Mouse (Mus musculus) gastrocnemius, postnatal 14 days (tissue): ENCODE measurements around the gene Slc25a39. TPM values are rescaled to one million over a fixed set of nuclear protein-coding genes. Genes with fewer than 3 reads are reported as not detected.

ENCODE experiments used
- DNase-seq: peaks from one replicate; pipeline ENCODE4 v3.0.0; 2021; ENCODE audit warnings: mixed read lengths
- intact Hi-C: fragments of 180-260 bp; cut with DNase I; formaldehyde crosslinking; loops from one replicate; pipeline ENCODE4 v1.15.1; 2025; ENCODE audit warnings: low total_unique reads
- total RNA-seq, 2 experiments: library from RNA; stranded (reverse); gene quantifications; 2 replicates each; pipeline ENCODE4 v1.2.3; 2021

Gene Slc25a39
- total RNA-seq, 2 experiments from 2014 or later, result 46.6 to 48.9 TPM

DNA sequence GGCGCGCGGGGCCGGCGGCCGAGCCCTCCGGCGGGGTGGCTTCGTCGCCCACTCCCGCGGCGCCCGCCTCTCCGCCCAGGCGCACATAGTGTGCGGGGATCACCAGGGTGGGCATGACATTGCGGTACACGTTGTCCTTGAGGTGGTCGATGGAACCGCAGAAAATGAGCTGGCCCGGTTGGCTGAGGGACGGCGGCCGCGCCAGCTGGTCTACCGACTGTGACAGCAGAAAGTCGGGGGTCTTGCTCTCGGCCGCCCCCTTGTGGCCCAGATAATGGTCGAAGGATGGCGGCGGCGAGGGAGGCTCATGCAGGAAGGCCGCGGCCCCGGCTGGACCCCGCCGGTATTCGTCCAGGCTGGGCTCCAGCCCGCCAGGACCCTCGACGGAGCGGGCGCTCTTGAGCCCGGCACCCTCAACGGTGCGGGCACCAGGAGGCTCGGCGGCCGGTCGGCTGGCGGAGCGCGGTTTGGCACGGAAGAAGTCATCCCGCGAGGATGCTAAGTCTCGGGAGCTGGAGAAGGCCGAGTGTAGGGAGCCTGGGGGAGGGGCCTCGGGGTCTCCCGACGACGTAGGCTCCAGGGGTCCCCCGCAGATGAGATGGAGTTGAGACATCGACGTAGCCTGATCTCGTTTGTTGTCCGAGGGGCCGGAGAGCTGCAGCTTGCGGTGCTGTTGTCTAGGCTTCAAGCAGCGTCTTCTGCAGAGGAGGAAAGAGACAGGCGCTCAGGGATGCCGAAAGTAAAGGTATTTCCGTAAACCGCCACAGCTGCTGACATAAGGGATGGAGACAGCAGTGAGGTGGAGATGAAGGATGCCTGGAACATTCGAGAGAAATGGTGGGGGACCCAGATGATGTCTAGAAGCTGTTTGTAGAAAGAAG is 30.7 kb upstream of the Slc25a39 start:
- intact Hi-C loops, result loop anchor here (5.0 kb wide), 1 partner anchor 131 kb away; no protein-coding TSS in a partner anchor
- DNase-seq, result peak; percentile 88

DNA sequence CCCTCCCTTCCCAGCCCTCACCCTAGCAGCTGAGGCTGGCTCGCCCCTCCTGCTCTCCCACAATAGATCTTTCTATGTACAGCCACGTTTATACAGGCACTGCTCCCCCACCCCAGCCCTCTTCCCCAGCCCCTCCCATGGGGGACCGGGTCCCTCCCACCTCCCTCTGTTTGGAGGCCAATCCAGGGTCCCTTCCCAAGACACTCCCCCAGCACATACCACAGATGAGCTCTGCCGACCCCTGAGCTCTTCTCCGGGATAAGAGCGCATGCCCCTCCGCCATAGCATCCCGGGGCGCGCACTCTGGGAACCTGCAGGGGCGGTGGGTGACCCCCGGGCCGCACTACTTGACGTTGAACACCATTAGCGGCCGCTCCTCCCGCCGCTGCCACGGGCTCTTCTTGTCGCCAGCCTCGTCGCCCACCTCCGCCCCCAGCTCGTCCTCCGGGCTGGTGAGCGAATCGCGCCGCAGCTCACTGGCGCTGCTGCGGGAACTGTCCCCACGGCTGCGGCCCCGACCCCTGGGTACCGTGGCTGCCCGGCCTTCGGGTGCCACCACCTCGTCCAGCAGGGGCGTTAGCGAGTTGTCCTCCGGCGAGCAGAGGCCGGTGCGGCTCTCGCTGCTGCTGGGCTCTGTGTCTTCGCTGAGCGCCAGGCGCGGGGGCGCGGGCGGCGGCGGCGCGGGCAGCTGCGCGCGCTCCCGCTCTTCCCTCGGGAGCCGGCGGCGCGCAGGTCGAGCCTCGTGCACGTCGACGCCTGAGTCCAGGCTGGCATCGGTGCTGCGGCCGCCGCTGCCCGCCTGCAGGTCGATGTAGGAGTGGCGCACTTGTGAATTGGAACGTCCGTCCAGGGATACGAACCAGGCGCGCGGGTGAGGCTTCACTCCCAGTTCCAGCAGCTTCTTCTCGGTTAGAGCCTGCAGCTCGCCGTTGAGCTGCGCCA is 29.6 kb upstream of the Slc25a39 start:
- intact Hi-C loops, result loop anchor here (5.0 kb wide), 1 partner anchor 130 kb away; no protein-coding TSS in a partner anchor

DNA sequence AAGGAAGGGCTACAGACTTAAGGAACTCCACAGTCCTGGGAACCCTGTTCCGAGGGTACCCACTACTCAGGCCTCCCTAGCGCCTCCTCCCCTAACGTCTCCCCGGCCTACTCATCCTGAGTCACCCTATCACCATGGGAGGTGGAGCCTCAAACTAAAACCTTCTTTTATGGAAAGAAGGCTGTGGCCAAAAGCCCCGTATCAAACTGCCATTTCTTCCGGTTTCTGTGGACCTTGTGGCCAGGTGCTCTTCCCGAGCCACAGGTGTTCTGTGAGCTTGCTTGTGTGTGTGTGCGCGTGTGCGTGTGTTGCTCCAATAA is 28.7 kb upstream of the Slc25a39 start:
- intact Hi-C loops, result loop anchor here (5.0 kb wide), 1 partner anchor 129 kb away; no protein-coding TSS in a partner anchor
- no peak for DNase-seq

More for the DNA sequence above, 29.6 kb upstream of the Slc25a39 start:
- peak; percentile 78 for DNase-seq

DNA sequence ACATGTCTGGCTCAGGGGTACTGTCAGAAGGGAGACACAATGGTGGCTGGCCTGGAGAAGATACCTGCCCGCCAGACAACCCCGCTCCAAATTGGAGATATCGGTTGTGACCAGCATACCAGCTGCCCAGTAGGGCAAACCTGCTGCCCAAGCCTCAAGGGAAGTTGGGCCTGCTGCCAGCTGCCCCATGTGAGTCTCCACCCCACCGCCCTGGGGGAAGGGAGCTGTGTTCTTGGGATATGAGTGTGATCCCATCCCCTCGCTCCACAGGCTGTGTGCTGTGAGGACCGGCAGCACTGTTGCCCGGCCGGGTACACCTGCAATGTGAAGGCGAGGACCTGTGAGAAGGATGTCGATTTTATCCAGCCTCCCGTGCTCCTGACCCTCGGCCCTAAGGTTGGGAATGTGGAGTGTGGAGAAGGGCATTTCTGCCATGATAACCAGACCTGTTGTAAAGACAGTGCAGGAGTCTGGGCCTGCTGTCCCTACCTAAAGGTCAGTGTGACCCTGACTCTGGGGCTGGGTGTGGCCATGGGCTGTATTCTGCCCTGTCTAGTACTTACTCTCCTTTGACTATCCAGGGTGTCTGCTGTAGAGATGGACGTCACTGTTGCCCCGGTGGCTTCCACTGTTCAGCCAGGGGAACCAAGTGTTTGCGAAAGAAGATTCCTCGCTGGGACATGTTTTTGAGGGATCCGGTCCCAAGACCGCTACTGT is 28.2 kb upstream of the Slc25a39 start:
- DNase-seq, result no peak
- intact Hi-C loops, result loop anchor here (5.0 kb wide), 1 partner anchor 129 kb away; no protein-coding TSS in a partner anchor

DNA sequence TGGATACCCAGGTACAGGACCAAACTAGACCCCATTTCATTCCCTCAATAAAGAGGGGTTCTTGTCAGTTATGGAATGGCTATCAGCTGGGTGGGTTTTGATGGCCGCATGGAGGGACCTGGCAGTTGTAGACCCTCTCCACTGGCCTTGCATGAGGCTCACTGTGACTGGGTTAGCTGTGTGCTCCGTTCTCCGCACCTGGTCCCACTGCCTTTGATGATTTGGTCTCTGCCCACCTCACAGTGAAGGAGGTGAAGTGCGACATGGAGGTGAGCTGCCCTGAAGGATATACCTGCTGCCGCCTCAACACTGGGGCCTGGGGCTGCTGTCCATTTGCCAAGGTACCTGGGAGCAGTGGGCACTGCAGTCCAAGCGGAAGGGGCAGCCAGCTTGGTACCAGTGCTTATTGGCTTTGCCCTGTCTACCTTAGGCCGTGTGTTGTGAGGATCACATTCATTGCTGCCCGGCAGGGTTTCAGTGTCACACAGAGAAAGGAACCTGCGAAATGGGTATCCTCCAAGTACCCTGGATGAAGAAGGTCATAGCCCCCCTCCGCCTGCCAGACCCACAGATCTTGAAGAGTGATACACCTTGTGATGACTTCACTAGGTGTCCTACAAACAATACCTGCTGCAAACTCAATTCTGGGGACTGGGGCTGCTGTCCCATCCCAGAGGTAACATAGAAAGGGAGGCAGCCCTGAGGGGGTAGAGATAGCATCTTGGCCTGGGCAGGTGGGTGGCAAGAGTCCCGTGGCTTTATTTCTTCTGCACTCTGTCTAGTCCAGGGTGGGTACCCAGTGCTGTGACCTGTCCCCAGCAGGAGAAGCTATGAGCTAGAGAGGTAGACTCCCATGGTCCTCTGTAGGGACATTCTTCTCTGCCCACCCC is 27.3 kb upstream of the Slc25a39 start:
- DNase-seq, result no peak

DNA sequence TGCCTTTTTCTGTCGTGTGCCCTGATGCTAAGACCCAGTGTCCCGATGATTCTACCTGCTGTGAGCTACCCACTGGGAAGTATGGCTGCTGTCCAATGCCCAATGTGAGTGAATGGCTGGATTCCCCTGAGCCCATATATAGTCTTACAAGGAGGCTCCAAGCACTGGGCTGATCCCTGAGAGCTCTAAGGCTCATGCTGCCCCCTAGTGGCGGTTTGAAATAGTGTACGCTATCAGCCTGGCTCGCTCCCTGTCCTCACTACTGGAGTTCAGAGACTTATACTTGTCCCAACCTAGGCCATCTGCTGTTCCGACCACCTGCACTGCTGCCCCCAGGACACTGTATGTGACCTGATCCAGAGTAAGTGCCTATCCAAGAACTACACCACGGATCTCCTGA is 26.7 kb upstream of the Slc25a39 start:
- DNase-seq, result peak; percentile 84
- intact Hi-C loops, result no loop called here

More for the DNA sequence above, 27.3 kb upstream of the Slc25a39 start:
- intact Hi-C loops, result loop anchor here (5.0 kb wide), 1 partner anchor 128 kb away; no protein-coding TSS in a partner anchor

DNA sequence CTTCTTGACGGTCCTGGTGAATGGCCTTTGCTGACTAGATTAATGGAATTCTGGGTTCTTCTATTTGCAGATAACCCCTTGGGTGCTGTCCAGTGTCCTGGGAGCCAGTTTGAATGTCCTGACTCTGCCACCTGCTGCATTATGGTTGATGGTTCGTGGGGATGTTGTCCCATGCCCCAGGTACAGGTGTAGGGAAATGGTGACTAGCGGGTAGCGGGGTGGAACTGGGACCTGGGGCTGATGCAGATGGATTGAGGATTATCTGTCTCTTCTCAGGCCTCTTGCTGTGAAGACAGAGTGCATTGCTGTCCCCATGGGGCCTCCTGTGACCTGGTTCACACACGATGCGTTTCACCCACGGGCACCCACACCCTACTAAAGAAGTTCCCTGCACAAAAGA is 26.1 kb upstream of the Slc25a39 start:
- intact Hi-C loops, result no loop called here
- no peak for DNase-seq

DNA sequence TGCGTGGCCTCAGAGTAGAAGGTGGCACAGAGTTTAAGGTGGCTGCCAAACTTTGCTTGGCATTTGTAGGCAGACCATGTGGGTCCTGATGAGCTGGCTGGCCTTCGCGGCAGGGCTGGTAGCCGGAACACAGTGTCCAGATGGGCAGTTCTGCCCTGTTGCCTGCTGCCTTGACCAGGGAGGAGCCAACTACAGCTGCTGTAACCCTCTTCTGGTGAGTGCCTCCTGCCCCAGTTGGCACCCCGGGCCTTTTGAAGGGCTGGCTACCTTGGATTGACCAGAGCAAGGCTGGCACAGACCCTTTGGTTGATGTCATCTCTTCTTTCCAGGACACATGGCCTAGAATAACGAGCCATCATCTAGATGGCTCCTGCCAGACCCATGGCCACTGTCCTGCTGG is 25.1 kb upstream of the Slc25a39 start:
- intact Hi-C loops, result no loop called here
- DNase-seq, result peak; percentile 82

DNA sequence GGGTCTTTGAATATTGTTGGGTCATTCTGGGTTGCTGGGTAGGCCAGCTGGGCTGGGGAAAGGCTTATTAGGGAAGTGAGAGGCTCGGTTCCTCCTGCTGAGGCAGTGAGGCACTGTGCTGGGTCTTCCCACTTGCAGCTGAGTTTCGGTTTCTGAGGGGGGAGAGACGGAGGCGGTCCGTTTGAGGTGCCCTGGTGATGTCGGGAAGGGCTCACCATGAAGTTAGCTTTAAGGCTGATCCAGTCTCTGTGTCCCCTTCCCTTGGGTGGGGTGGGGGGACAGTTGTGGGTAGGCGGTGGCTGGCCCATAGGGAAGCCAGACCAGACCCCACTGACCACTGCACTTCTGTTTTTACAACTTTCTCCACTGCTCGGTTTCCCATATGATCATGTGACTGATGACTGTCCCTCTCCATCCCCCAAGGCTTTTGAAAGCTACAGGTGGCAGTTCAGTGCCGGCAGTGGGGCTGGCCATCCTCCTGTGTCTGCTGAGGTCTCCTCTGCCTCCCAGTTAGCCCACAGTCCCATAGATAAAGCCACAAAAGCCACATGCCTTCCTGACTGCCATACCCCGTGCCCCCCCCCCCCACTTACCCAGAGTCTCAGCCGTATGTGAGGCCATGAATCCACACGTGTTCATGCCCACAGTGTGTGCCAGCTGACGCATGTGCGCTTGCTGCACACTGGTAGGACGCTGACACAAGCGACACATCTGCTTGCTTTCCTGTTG is 24.5 kb upstream of the Slc25a39 start:
- no peak for DNase-seq
- intact Hi-C loops, result no loop called here

DNA sequence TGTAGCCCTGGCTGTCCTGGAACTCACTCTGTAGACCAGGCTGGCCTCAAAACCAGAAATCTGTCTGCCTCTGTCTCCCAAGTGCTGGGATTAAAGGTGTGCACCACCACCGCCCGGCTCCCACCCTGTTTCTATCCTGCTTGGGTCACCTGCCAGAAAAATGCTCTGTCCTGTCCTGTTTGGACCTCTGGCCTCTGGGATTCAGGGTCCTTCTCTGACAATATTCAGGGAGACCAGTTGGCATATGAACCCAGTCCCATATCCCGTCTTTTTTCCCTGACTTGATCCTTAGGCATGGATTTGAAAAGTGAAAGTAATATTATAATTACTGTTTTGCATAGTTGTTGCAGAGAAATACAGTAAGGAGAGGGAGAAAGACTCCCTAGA is 24.0 kb upstream of the Slc25a39 start:
- no peak for DNase-seq
- intact Hi-C loops, result no loop called here

DNA sequence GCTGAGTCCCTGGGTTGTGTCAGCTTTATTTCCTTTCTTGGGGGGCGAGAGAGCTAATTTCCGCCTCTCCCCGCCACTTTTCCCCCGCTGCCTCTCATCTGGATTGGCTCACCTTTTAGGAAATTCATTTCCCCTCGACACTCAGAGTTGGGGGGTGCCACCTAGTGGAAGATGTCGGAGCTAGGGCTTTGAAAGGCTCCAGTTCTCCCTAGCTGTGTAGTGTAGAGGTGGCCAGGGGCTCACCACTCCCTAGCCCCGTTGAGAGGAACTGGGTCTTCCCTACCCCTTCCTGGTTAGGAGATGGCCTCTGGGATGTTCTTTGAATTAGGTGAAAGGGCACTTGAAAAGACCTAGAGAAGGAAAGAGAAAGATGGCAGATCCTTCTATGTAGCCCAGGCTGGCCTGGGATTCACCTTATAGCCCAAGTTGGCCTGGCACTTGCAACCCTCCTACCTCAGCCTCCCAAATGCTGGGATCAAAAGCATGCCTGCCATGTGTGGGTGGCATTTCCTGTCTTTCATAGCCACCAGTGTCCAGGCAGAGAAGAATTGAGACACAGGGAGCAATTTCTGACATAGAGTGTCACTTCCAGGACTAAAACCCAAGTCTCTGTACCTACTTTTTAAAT is 23.4 kb upstream of the Slc25a39 start:
- intact Hi-C loops, result no loop called here
- DNase-seq, result peak; percentile 76

DNA sequence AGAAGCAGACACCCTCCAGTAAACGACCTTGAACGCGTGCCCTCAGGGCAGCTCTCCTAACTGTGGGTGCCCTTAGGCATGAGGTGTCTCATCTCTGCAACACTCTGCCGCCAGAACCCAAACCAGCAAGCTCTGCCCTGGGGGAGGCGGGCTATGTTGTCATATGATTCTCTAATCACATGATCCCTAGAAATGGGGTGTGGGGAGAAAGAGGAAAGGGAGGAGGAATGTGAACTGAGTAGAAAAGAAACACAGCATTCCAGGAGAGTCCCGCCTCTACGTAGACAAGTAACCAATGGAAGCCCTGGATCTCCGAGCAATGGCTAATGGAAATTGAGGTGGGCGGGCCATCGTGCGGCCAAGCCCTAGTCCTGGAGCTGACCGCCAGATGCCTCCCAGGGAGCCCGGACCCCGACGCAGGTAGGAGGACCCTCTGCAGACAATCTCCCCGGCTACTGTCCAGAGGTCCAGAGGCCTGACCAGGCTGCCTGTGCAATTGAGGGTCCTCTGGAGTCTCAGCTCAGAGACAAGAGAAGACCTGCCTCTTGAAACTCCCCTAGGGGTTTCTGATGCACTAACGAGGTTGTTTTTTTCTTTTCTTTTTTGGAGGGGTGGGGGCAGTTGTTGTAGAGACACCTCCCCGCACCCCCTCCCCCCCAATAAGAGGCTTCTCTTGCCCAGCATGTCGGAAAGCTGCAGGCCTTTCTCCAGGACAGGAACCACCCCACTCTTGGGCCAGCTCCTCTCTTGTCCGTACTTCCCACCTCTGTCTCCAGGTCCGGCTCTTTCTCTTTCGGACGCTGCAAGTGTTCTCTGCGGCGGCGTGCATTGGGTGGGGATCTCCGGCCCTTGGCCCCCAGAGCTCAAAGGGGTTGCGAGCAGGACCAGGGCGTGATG is 22.6 kb upstream of the Slc25a39 start, which contains the start of gene Grn:
TSS of gene Grn (plus strand) at position 195 of the 897 bp plus-strand sequence.
- intact Hi-C loops, result no loop called here
- DNase-seq, result peak; percentile 88

DNA sequence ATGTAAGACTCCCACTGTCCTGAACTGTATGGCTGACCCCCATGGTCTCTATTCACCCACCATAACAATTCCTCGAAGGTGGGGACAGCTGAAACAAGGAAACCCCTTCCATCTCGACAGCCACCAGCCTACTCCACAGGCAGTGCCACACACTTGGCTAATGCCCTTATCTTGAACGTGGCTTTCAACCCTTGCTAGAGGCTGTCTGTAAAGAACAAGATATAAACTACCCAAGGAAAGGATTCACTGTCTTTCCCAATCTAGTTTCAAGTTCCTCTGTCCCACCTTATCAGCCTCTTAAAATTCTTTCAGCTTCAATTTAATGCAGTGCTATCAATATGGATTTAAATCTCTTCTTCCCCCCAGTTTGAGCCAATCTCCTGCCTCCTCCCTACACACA is 21.8 kb upstream of the Slc25a39 start:
- intact Hi-C loops, result no loop called here

DNA sequence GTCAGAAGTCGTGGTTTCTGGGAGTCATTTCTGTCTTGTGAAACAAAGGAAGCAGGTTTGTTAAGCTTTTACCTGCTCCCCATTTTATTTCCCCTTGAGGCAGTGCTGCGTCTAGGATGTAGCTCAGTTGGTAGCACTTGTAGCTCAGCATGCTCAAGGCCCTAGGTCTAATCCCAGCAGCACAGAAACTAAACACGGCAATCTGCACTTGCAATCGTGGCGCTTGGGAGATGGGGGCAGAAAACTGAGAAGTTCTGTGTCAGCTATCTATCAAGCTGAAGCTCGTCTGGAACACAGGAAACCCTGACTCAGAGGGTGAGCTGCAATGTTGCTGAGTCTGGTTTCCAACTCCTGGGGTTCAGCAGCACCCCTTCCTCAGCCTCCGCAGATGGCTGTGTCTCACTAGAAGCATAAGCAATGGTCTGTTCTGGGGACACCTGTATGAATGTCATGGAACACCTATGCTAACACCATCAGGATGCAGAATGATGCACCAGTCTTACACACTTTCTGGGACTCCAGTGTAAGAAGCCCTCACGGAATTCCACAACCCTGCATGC is 21.3 kb upstream of the Slc25a39 start:
- DNase-seq, result no peak
- intact Hi-C loops, result no loop called here

More for the DNA sequence above, 21.8 kb upstream of the Slc25a39 start:
- DNase-seq, result no peak

DNA sequence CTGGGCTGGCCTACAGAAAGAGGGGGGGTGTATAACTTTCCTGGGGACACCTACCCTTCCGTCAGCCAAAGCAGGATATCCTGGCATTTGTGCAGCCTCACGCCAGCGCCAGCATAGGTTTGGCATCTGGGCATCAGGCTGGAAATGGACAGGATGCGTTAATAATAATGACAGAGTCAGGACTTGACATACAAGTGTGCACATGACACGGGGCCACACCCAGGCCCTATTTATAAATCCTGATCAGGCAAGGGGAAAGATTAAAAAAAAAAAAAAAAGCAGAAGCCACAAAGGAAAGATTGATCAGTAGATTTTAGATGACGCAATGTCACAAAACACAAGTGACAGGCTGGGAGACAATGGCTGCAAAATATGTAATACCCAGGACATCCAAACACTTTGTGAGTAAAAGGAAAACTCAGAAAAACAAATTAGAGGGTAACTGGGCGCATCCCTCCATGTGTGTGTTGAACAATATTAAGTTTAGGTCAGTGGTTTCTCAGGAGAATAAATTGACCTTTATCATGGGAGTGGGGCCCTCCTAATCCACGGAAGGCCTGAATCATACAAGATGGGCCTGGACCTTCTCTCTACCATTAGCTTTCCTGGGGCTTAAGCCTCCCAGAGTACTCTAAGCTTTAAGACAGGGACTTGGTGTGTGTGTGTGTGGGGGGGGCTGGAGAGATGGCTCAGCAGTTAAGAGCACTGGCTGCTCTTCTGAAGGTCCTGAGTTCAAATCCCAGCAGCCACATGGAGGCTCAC is 18.0 kb upstream of the Slc25a39 start:
- no peak for DNase-seq
- intact Hi-C loops, result no loop called here
